Mouse (Mus musculus): ENCODE results near the gene Cyp3a57. TPM values are rescaled to one million over a fixed set of nuclear protein-coding genes. Genes with fewer than 3 reads are reported as not detected.

Cyp3a57 gene
- 0.08 TPM in 1 of 2 replicates, not detected in the other for polyA plus RNA-seq (2015; fragmentation: Nextera tagmentation; extraction: Ambion mirVana)

DNA sequence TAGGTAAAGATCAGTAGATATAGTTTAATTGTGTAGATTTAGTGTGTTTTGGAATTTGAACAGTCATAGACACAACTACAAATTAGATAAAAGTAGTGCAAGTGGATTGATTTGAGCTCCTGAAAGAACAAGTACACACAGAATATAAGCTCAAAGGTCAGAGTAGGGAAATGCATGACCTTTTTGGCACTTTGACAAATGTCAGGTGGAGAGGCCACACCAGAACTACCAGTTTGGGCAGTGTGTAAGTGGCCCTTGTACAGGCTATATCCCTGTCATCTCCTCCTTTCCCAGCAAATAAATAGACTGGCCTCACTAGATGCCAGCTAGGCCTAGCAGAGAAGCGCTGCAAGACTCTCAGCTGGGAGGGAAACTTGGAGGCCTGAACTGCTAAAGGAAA lies at the start of gene Cyp3a57:
Cyp3a57 (plus strand) TSS at position 339 of the 400 bp plus-strand sequence.

Other genes starting within 250 kb of the Cyp3a57 start
- gene Arpc1b, start 231.1 kb upstream of the Cyp3a57 start, polyA plus RNA-seq (2015; fragmentation: Nextera tagmentation; extraction: Ambion mirVana) = 129 and 138 TPM in 2 replicates
- 114 and 120 TPM in 2 replicates for gene Pdap1, start 205.0 kb upstream of the Cyp3a57 start, polyA plus RNA-seq (2015; fragmentation: Nextera tagmentation; extraction: Ambion mirVana)
- 161 and 164 TPM in 2 replicates for gene Bud31, start 204.9 kb upstream of the Cyp3a57 start, polyA plus RNA-seq (2015; fragmentation: Nextera tagmentation; extraction: Ambion mirVana)
- 13.3 and 15.1 TPM in 2 replicates for gene Ptcd1, start 178.2 kb upstream of the Cyp3a57 start, polyA plus RNA-seq (2015; fragmentation: Nextera tagmentation; extraction: Ambion mirVana)
- gene Cpsf4, start 178.1 kb upstream of the Cyp3a57 start, polyA plus RNA-seq (2015; fragmentation: Nextera tagmentation; extraction: Ambion mirVana) = 33.0 and 39.3 TPM in 2 replicates
- 712 and 773 TPM in 2 replicates for gene Atp5j2, start 153.2 kb upstream of the Cyp3a57 start, polyA plus RNA-seq (2015; fragmentation: Nextera tagmentation; extraction: Ambion mirVana)
- 10.7 and 10.8 TPM in 2 replicates for gene Zkscan14, start 143.4 kb upstream of the Cyp3a57 start, polyA plus RNA-seq (2015; fragmentation: Nextera tagmentation; extraction: Ambion mirVana)
- gene Zkscan5, start 140.7 kb upstream of the Cyp3a57 start, polyA plus RNA-seq (2015; fragmentation: Nextera tagmentation; extraction: Ambion mirVana) = 9.7 and 10.1 TPM in 2 replicates
- 22.1 and 22.7 TPM in 2 replicates for gene Zfp655, start 113.6 kb upstream of the Cyp3a57 start, polyA plus RNA-seq (2015; fragmentation: Nextera tagmentation; extraction: Ambion mirVana)
- 1.1 and 1.7 TPM in 2 replicates for gene Zscan25, start 64.8 kb upstream of the Cyp3a57 start, polyA plus RNA-seq (2015; fragmentation: Nextera tagmentation; extraction: Ambion mirVana)
- not detected in 2 replicates for gene Cyp3a16, start 124.4 kb downstream of the Cyp3a57 start, polyA plus RNA-seq (2015; fragmentation: Nextera tagmentation; extraction: Ambion mirVana)
- gene Cyp3a41b, start 239.5 kb downstream of the Cyp3a57 start, polyA plus RNA-seq (2015; fragmentation: Nextera tagmentation; extraction: Ambion mirVana) = not detected in 2 replicates

All from neural tube, postnatal 0 days (tissue).